Mouse (Mus musculus) layer of hippocampus, adult 18-20 months (tissue): ENCODE results near the gene Myh10. TPM values are rescaled to one million over a fixed set of nuclear protein-coding genes. Genes with fewer than 3 reads are reported as not detected.

ENCODE experiments used
- DNase-seq, 2 experiments: peaks; one replicate each; pipeline ENCODE4 v3.0.0; 2022; ENCODE audit warnings: low spot score in 2 of 2
- long read RNA-seq: library from polyadenylated mRNA; stranded (forward); transcript quantifications from one replicate; pipeline ENCODE4 v2.0.0, GENCODE M21; 2021
- total RNA-seq, 2 experiments: library from RNA; stranded (reverse); gene quantifications; 2 replicates each; pipeline ENCODE4 v1.2.3; 2021

Gene Myh10
- 100 to 1,000 TPM; 140 to 146 TPM for total RNA-seq
- long read RNA-seq, full-length matches to known transcripts = 48 of 87 reads
- long read RNA-seq, partial matches to known transcripts = 28 of 87 reads
- long read RNA-seq, other reads (novel, unspliced or antisense) = 11 of 87 reads

DNA sequence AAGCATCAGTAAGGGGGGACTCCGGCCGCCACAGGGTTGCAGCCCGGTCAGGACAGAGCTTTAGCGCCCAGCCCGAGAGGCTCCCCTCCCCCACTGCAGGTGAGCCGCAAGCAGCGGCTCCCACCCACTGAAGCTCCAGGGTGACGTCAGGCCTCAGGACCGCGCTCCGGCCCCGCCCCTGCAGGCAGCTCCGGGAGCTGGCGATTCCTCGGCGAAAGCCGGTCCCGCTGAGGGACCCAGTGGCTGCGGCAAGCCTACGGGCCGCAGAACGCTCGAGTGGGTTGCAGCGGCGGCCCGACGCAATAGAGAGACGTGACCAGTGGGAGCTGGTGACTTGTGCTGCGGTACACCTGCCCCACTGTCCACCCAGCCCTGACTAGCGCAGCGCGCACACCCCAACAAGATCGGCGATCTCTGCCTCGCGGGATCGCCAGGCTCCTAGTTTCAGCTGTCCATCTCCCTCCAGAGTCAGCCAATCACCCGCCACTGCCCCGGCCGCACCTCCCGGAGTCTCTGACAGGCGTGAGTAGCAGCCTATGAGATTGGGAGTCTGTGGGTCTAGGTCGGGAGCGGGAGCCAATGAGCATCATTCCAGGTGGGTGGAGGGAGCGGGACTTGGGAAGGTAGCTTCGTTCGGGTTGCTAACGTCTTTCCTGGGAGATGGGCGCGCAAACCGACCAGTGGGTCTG lies at the start of gene Myh10:
Myh10 (plus strand) TSS at position 239 of the 689 bp plus-strand sequence.
- DNase-seq = peak; percentile 99

DNA sequence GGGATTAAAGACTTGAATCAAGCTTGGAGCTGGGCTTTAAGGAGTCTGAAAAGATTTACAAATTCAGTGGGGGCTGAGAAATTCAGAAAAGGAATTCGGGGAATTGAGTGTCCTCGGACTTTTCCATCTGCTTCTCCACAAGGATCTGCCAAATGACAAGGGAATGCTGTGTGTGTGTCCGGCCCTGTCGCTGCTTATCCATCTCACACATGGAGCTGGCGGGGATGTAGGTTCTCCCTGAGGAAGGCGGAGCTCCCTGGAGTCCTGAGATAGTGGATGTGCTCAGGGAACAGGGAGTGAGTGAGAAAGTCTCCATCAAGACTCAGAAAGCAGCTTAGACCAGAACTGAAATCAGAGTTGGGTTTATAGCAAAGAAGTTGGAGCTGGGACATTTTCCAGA lies 46.6 kb upstream of the Myh10 start:
- DNase-seq = no peak

DNA sequence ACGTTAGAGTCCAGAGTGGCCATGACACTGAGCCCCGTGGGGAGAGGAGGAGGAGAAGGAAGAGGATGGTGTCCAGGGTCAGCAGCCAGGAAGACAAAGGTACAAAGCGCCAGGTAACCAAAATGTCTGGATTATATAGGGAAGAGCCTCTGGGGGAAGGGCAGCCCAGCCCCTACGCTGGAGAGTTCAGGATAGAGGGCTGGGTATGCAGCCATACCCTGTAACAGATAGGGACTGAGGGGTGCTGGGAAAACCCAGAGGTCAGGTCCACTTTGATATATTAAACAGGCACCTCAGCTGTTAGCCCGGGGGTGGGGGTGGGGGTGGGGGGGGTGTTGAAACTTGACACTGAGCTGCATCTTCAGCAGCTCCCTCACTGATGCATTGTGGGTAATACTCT lies 43.6 kb upstream of the Myh10 start:
- no peak for DNase-seq

DNA sequence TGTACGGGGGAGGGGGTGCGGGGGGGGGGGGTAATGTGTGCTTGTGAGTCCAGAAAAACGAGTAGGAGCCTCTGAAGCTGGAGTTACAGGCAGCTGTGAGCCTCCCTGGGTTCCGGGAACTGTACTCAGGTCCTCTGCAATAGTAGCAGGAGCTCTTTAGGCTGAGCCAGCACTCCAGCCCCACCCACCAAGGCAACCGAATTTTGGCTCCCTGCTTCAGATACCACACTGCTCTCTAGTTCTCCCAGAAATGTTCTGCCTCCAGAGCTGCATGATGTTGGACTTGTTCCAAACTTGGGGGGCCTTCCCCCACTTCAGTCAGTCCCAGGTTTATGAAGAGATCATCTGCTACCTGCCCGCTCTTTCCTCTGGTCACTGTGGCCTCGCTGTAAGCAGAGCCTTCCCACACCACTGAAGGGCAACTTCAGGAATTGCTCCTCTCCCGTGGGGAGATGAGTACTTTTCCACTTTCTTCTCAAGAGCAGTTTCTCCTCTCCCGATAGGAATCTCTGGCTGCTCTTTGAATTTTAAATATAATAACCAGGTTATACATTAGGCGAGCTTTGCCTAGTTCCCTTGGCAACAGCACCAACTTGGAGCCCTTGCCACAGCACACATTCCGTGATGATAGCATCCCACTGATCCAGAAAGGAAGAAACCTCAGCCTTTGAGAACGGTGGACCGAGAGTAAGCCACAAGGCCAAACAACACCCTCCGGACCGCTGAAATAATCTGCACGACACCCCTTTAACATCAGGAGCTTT lies 42.8 kb upstream of the Myh10 start:
- no peak for DNase-seq

DNA sequence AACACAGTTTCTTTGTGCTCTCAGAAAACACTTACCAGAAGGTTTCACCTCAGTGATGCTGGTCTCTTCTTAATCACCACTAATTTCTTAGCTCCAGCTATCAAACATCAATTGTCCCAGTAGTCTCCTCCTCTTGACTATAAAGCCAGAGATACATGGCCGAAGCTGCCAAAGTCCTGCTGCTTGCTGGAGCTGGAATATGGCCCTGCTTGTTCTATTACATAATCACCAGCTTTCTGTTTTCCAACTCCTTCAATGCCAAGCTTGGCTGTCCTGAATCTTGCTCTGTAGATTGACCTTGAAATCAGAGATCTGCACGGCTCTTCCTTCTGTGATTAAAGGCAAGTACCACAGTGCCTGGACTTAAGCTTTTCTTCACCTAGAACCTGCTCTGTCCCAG lies 39.8 kb upstream of the Myh10 start:
- no peak for DNase-seq

DNA sequence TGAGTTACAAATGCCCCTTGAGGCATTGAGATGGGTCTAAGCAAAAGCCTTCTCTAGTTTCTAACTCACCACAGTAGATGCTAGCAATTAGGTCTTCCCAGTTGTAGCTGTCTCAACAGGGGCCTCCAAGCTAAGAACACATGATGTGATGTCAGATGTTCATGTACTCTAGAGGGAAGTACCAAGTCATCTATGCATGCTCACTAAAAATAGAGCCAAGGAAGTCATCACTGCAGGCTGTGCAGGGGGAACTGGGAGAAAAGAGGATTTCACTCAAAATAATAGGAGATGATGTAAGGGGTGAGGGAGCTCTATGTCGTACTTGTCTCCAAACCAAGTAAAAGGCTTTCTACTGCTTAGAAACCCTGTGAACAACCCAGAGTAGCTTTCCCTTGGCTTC lies 35.8 kb upstream of the Myh10 start:
- DNase-seq = no peak

DNA sequence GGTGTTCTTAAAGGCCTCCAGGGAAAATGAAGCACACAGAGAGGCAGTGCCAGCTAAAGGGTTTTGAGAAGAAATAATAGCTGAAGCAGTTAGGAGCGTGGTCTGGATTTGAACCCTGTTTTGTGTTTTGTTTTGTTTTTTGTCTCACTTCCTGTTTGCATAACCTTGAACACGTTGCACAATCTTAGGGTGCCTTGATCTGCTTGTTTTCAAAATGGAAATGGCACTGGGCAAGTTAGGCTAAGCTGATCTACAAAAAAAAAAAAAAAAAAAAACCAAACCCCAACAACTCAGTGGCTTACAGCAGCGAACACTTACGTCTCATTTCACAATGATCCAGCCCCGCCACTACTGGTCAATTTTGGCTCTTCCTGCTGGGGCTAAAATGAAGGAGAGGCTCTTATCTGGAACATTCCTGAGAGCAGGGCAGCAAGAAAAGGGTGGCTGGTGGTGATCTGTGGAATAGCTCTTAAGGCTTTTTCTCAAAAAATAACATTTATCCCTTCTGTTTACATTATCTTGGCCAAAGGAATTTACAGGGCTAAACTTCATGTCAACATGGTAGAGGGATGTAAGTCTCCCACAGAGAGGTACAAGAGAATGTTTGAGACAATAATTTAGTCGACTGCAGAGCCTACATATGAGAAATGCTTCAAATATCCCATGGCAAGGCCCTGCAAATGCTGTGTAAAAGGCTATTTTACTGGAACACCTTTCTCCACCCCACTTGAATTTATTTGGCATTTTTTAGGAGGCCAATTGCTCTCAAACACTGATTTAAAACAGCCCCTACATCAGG lies 34.3 kb upstream of the Myh10 start:
- DNase-seq = no peak

DNA sequence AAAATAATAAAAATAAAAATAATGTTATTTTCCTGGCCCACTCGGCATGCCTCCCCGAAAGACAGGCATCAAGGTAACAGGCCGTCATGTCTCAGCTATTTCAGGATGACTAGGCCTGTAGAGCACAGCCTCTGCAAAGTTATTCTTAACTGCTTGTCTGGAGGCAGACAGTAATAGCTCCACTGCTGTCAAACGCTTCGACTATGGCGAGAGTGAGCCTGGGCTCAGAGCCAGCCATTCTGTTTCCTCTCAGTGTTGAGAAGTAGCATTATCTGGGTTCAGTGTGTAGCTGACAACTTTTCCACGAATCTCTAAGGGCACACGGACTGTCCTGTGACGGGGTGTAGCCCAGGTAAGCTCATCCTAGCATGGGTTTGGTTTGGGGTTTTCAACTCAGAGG lies 33.5 kb upstream of the Myh10 start:
- peak; percentile 84 to 94 for DNase-seq

DNA sequence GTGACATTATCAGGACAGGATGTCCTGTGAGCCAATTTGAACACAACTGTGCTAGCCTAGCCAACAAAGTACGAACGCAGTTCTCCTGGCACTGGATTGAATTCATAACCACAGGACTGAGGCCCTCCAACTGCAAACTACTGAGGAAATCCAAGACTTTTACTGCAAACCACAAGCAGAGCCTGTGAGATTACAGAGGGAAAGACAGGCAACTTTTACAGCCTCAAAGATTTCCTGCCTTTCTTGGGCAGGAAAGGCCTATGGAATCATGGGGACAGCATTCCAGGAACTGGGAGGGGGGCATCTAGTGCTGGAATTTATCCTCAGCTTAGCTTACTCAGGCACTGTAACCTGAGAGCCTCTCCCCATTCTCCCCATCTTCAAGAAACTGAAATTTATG lies 26.0 kb upstream of the Myh10 start:
- DNase-seq = no peak

DNA sequence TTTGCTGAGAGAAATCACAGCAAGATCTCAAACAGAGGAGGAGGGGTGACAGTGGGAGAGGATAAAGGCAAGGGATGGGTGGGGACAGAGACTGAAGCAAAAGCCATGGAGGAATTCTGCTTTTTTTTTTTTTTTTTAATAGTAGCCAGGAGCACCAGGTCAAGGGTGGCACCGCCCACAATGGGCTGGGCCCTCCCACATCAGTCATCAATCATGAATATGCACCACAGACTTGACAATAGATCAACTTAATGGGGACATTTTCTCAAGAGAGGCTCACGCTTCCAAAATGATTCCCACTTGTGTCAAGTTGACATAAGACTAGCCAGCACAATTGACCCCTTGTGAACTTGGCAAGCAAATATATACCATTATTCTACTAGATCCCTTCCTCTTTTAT lies 25.1 kb upstream of the Myh10 start:
- no peak for DNase-seq

DNA sequence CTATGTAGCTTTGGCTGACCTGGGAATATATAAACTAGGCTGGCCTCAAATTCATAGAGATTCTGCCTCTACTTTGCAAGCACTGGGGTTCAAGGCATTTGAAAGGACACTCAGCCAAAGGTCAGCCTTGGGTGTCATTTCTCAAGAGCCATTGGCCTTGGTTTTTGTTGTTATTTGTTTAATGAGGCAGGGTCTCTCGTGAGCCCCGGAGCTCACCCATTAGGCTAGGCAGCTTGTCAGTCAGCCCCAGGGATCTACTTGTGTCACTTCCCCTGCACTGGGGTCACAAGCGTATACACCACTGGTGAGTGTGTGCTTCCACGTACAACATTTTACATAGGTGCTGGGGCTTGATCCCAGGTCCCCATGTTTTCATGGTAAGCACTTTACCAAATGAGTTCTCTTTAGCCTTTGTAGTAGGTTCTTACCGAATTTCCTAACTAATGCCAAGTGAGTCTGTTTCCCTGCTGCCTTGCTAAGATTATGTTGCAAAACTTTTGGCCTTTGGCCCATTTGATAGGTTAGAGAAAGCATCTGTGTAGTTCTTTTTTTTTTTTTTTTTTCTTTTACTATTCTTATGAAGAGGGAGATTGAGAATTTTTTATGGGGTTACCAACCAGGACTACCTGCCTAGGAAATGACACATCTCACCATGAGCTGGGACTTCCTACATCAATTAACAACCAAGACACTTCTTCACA lies 18.9 kb upstream of the Myh10 start:
- DNase-seq = no peak

DNA sequence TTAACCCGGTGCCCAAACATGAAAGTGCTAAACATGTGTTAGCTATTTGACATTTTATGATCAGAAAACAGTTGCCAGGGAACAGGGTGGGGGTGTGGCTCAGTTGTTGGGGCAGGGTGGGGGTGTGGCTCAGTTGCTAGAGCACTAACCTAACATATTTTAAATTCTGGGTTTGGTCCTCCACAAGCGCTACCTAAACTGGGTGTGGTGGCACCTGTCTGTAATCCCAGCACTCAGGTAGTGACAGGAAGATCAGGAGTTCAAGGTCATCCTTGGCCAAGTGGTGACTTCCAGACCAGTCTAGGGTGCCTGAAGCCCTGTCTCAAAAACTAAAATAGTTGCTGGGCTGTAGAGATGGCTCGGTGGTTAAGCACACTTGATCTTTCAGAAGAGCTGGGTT lies 17.3 kb upstream of the Myh10 start:
- no peak for DNase-seq

DNA sequence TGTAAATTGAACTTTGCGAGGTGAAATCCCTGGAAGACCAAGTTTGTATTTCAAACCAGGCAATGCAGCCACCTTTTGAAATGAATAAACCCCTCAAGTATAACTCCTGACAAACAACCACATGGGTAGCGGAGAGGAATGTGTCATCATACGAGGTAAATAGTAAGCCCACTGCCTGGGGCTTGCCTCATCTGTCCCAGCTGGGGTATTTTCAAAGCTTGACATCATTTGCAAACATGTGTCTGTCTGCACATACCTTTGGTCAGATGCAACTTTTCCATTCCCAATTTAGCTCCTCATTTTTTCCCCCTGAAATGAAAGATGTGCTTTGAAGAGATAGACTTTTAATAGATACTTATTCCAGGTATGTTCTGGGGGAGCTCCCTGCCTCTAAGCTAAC lies 16.7 kb upstream of the Myh10 start:
- no peak for DNase-seq

DNA sequence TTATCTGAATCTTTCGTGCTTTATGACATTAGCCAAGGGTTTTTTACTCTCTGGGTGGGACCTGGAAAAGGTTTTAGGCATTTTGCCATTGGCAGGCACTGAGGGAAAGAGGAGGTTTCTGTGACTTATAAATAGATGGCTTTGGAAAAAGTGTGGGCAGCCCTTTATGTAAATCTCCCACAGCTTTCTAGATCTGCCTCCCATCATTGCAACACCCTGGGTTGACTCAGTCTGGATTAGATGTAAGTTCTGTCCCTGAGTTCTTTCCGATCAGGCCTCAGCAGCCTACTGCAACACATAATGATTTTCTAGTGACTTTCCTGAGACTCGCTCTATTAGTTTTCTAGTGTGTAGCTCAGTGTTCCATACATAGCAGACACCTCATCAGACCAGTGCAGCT lies 16.1 kb upstream of the Myh10 start:
- peak in 1 of 2 experiments; percentile 43 for DNase-seq

DNA sequence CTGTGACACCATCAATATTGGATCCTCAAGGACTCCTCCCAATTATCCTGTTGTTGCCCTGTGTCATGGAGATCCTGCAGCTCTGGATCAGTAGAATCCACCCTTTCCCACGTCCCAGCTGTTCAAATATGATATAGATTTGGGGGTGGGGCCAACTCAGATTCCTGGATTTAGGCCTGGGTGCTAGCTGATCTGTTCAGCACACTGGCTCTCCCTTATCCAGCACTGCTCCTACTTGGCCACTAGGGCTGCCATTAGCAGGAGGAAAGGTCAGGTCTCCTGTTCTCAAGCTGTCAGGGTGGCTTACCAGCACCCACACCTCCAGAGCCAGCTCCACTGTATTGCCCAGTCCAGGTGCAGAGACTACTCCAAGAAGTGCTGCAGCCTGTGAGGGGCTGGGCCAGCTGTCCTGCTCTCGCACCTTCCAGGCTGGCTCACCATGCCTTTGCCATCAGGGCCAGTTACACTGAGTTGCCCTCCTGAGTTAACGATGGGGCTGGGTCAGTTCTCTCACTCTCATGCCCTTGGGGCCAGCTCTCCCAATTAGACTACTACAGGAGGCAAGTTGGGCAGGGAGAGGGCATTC lies 10.0 kb upstream of the Myh10 start:
- DNase-seq = no peak

DNA sequence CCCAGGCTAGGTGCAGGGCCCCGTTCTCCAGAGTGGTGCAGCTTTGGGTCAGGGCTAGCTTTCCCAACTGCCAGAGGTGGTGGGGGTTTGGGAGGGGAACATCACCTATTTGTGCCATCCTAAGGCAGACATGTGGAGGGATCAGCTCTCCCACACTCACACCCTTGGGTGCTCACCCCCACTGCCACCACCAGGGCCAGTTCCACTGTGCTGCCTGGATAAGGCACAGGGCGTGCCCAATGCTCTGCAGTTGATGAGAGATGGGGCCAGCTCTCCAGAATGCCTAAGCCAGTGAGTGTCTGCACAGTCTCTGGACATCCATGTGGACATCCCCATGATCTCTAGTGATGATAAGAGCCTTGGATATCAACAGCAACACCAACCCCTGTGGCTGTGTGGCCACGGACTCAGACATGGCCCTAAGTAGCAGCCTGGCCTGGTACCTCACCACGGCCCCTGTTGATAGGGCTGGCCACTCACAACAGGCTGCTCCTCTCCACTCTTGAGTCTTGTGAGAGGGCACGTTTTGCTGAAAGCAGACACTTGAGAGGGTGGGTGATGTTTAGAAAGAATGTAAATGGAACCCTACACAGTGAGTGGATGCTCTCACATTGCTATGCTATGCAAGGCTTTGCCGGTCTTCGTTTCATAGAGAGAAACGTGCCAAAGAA lies 9.1 kb upstream of the Myh10 start:
- DNase-seq = no peak

DNA sequence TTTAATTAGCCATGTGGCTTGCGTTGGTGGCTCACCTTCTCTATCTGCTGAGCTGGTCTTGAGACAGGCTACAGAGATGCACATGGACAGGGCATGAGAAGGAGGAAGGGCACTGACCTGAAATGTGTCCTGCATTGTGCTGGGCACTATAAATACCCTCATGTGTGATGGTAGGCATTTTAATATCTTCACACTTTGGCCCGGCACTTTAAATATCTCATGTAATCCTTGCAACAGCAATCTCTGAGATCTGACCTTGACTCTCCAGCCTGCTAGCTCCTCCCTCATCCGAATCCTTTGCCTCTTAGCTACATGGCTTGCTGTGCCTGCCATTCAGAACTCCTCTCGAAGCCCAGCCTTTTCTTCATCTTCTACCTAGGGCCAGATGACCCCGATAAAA lies 5.4 kb upstream of the Myh10 start:
- no peak for DNase-seq

DNA sequence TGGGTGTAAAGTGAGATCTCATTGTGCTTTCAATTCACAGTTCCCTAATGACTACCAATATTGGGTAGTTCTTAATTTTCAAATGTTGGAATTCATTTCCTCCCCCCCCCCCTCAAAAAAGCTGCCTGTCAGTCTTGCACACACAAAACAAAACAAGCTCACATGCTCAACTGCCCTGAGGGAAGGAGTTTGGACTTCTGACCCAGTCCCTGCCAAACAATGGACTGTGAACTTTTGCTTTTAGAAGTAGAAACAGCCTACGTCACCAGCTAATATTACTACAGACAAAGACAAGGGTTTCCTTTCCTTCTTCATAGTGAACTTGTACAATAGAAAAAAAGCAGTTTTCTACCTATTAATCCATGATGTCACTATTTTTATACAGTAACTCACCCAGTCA lies 2.1 kb upstream of the Myh10 start:
- DNase-seq = no peak

DNA sequence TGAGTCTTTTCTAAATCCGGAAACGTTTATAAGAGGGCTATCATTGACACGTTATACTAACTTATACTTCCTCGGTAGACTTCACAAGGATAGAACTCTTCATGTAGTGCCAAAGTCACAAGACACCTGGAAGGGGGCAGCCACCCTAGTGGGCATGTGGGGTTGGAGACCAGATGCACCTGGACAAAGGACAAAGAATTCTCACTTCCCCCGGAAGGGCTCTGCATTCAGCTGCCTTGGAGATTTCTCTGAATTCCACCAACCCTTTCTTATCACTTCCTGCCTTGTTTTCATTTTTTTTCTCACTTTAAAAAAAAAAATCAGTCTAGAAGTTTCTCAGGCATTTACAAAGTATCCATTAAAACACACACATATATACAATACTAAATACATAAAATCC lies 894 bp upstream of the Myh10 start:
- DNase-seq = no peak

DNA sequence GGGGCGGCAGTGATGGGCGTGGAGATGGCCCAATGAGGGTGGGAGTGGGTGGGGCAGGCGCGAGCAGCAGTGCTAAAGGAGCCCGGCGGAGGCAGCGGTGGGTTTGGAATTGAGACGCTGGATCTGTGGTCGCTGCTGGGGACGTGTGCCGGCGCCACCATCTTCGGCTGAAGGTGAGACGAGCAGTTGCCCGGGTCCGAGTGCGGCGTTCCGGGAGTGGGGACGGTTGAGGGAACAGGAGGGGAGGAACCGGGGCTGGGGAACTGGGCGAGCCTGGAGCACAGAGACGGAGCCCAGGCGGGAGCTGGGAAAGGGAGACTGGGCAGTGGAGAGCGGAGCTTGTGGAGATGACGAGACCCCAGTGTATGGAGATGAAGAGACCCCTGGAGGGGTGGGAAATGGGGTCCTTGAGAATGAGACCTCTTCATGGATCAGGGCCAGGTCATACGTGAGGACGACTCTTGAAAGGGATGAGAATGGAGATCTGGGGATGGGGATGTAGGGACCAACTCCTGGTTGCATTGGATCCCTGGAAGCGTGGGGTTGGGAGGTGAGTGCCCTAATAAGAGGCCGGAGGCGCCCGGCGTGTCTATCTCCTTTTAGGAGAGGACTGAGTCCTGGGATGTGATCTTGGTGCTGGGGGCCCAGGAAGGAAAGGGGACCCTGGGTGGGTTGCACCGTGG lies 792 bp downstream of the Myh10 start:
- DNase-seq = no peak
